Mouse (Mus musculus) CD4-positive, CD25-positive, alpha-beta regulatory T cell, adult 4 months (primary cell): Measurements from ENCODE around the gene Tm9sf2. TPM values are rescaled to one million over a fixed set of nuclear protein-coding genes. Genes with fewer than 3 reads are reported as not detected.
"Not testable (repeated sequence)": the region's sequence is repeated elsewhere in the genome, so short reads cannot be mapped to it uniquely, and the experiment has no call there.

Experiments
- ATAC-seq: one replicate; pipeline ENCODE4 v1.8.0; 2017
- polyA plus RNA-seq, 2 experiments: library from polyadenylated mRNA; unstranded; fragments of 100-300 nt; shearing (Covaris generic); gene quantifications; one replicate each; pipeline ENCODE4 v1.2.1; 2017

The Tm9sf2 gene
- 10 to 100 TPM; 48.3 to 70.6 TPM for polyA plus RNA-seq

DNA sequence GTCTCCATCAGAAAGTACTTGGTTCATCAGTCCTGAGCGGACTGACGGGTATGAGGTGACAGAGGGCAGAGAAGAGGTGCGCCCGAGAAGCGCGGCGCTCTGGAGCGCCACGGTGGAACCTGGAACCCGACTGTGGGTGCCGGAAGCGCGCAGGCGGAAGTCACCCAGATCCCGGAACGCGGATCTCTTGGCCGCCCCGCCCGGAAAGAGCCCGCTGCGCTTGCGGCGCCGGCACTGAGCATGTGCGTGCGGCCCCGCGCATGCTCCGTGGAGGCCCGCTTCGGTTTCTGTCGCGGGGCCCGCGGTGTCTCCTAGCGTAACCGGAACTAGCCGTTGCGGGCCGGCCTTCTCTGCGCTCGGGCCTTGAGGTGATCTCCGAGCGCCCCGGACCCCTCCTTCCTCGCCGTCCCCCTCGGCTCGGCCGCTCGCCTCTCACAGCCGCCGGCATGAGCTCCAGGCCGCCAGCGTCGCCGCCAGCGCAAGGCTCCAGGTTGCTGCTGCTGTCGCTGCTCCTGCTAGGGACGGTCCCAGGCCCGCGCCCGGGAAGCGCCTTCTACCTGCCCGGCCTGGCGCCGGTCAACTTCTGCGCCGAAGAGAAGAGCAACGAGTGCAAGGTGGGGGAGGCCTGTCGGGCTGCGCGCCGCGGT, at the start of gene Tm9sf2:
TSS of gene Tm9sf2 (plus strand) at position 217 of the 647 bp plus-strand sequence.
- ATAC-seq = peak; percentile 77

DNA sequence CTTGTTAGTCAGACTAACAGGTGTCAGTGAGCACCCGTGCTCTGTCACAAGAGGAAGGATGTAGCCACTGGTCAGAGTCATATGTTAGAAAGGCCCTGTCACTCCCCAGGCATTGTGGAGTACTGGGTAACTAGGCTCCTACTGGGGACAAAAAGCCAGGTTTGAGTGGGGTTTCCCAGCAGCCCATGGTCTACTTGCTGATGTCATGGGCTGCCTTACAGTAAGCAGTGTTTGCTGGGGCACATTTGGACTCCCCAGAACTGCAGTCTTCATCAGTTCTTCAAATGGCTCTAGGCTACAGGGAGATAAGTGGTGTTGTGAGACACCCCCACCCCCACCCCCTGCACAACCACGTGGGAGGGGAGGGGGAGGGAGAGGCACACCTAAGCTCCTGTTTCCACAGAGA, 48.9 kb upstream of the Tm9sf2 start:
- ATAC-seq = peak; percentile 48

DNA sequence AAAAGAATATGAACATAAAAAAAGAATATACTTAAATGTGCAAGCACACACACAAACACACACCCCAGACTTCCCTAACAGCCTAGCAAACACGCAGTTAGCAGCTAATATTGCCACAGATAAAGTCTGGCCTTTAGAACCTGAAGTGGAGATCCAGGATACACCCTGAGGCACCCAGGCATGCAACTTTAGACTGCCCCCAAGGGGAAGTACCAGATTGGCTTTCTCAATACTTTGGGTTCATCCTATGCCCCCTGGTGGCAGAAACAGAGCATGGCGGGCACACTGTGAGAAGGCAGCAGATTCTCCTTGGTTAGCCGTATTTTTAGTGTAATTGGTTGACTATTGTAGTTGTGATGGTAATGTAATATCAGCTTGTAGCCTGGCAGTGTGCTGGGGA, 46.2 kb upstream of the Tm9sf2 start:
- ATAC-seq = peak; percentile 59

GRCm38 (mm10) chr14:122061376-122061775, 45.5 kb upstream of the Tm9sf2 start:
- ATAC-seq = no peak

DNA sequence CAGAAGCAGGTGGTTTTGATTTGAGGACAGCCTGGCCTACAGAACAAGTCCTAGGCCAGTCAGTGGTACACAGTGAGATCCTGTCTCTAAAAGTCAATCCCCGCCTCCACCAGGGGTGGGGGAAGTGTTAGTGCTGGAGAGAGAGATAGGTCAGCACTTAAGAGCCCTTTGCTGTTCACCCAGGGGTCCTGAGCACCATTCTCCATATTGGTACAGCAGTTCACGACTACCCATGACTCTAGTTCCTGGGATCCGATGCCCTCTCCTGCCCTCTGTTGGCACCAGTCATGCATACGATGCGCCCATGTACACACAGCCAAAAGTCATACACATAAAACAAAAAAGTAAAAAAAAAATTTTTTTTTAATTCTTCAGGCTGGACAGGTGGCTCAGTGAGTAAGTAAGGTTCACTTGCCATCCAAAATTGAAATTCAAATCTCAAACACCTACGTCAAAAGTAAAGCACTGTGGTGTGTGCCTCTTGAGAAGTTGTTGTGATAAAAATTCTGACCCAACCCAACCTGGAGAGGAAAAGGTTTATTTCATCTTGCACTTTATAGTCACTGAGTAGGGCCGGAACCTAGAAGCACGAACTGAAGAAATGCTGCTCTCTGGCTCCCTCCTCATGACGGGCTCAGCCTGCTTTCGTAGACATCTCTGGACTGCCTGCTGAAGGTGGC, 44.3 kb upstream of the Tm9sf2 start:
- ATAC-seq = no peak

DNA sequence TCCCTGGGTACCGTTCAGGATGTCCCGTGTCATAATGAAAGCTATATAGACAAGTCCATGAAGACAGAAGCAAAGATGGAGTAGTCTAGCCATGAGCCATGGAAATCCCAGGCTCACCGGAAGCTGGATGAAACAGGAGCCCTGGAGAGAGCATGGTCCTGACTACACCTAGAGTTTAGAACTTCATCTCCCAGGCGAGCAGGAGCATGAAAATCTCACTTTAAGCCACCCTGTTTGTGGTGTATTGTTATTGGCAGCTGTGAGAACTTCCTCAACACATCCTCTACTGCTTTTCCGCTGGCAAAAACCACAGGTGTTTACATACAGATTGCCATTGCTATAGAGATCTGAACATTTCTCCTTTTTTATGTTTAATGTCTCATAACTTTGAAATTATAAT, 43.2 kb upstream of the Tm9sf2 start:
- ATAC-seq = peak; percentile 33

- ATAC-seq = peak; percentile 33
Observed at GRCm38 (mm10) chr14:122064519-122064918, 42.3 kb upstream of the Tm9sf2 start.

GRCm38 (mm10) chr14:122066243-122066642, 40.6 kb upstream of the Tm9sf2 start:
- peak; percentile 76 for ATAC-seq

GRCm38 (mm10) chr14:122068036-122068435, 38.8 kb upstream of the Tm9sf2 start:
- ATAC-seq = not testable (repeated sequence)

DNA sequence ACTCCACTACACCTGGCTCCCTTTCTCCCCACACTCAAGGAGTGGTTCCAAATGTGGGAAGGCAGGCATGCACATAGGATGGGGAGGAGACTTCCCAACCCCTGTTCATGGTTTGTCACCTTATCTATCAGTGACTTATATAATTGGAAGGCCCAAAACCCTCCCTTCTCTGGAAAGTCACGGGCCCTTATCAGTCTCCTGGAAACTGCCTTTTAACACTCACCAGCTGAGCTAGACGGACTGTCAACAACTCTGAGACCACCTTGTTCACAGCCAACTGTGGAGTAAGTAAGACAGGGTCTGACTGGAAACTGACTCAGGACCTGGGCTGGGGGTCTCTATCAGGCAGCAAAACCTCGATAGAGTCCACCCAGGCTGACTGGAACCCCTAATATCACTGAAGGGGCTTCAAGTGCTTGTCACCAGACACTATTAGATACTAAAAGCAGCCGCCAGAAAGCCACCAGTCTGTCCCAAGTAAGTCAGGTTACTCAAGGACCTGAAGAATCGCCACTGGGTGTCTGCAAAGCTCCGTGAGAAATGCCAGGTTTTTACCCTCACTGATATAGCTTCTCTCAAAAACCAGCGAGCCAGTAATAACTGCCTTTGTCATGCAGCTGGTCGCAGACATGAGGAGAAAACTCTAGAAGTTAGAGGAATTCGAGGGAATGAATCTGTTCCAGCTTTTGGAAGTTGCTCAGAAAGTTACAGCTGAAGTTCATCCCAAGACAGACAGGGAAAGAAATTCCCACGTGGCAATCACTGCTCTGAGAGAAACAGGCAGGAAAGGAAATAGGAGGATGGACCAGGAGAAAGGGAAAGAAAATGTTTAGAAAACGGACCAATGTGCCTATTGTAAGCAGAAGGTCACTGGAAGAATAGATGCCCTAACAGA, 37.8 kb upstream of the Tm9sf2 start:
- no peak for ATAC-seq

DNA sequence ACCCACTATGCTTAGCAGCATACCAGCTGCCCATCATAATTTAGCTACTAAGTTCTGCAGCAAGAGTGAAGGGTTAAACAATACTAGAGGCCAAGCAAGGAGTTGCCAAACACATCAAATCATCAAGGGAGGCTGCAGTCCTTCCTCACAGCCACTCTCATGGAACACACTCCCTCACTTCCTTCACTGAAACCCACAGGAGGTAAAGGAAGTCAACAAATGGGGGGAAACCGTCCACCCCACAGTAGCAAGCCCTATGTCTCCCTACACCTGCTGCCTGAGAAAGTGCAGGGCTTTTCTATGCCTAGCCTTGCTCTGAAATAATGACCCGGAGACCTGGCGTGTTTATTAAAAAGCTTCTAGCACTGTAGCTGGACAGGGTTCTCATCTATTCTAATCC, 36.9 kb upstream of the Tm9sf2 start:
- no peak for ATAC-seq

GRCm38 (mm10) chr14:122073422-122073821, 33.4 kb upstream of the Tm9sf2 start:
- peak; percentile 91 for ATAC-seq

GRCm38 (mm10) chr14:122074360-122074759, 32.5 kb upstream of the Tm9sf2 start:
- ATAC-seq = no peak

DNA sequence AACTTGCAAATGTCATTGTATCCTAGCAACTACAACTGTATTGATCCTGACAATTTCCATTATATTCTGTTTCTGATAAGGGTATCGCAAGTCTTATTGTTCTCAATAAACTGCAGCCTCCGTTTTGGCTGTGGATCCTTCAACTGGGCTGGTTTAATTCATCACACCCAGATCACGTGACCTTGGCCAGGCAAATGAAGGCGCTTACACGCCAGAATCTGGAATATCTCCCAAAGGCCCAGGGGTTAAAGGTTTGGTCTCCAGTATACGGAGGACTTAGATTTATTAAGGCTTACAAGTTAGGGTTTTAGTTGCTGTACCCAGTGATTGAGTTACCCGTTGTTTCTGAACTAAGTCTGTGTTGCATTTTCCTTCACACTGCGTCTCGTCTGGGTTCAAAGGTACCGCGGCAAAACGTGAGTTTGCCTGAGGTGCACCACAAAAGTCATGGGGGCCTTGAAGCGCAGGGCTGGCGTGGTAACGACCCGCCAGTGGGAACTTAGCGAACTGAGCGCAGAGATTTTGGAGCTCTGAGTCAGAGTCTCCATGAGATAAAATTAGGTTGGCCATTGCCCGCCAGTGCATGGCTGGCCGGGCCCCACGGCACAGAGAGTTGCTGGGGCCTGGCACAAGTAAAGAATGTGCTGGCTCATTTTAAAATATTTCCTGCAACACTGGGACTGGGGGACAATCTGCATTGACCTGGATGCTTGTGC, 31.2 kb upstream of the Tm9sf2 start:
- ATAC-seq = no peak

GRCm38 (mm10) chr14:122077017-122077416, 29.8 kb upstream of the Tm9sf2 start:
- ATAC-seq = no peak

DNA sequence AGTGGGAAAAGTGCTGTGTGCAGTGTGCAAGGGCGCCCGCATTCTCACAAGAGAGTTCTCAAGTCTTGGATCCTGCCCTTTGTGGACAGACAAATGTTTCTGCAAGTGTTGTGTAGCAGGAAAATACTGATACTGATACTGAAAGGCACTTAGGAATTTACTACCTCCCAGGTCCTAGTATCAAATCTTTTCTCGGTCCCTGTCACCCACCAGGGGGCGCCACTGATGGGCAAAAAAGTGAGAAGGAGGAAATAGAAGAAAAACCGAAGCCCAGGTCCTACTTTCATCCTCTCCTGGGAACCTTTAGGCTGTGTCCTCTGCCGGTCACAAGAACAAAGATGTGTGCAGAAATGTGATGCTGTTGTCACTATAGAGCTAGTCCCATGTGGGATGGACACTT, 27.4 kb upstream of the Tm9sf2 start:
- peak; percentile 72 for ATAC-seq

- no peak for ATAC-seq
Observed at GRCm38 (mm10) chr14:122079921-122080320, 26.9 kb upstream of the Tm9sf2 start.

- no peak for ATAC-seq
Observed at GRCm38 (mm10) chr14:122081308-122081707, 25.5 kb upstream of the Tm9sf2 start.

DNA sequence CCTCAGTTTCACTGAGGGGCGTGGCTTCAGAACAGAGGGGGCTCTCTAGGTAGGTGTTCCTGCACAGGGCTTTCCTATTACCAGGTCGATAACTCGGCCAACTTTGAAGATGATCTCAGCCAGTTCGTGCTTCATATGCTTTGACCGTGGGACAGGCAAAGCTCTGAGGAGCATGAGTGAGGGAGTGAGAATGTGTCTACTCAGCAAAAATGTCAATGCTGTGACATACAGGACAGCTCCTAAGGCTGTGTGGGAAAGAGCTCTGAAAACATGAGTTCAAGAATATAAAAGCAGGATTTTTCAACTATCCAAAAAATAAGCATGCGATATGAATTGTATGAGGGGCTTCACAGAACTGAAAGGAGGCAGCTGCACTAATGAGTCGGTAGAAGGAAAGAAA, 23.3 kb upstream of the Tm9sf2 start:
- no peak for ATAC-seq

DNA sequence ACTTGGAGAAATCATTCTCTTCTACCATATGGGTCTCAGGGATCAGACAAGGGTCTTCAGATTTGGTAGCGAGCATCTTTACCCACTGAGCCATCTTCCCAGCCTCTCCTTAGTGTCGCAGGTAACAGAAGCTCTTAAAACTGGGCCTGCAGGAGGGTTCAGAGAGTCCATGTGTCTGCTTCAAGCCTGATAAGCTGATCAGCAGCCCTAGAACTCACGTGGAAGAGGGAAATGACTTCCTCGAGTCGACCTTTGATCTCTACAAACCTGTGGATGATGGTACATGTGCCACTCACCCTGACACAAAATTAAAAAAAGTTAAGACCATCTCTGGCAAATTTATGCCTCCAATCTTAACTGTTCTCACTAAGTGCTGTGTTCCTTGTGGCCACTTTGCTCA, 18.9 kb upstream of the Tm9sf2 start:
- ATAC-seq = no peak

- no peak for ATAC-seq
Observed at GRCm38 (mm10) chr14:122092363-122092762, 14.5 kb upstream of the Tm9sf2 start.

DNA sequence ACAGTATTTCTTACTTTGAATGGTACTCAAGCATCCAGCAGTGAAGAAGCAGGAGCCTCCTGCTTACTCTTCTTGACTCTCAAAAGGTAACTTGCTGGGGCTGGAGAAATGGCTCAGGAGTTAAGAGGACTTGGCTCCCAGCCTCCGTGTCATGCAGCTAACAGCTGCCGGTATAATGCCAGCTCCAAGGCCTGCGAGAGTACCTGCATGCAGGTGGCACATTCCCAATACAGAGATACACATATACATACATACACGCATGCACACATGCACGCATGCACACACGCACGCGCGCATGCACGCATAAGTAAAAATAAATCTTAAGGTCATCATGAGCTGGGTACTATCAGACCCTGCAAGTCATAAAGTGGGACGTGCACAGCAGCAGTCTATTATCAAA, 10.5 kb upstream of the Tm9sf2 start:
- no peak for ATAC-seq

DNA sequence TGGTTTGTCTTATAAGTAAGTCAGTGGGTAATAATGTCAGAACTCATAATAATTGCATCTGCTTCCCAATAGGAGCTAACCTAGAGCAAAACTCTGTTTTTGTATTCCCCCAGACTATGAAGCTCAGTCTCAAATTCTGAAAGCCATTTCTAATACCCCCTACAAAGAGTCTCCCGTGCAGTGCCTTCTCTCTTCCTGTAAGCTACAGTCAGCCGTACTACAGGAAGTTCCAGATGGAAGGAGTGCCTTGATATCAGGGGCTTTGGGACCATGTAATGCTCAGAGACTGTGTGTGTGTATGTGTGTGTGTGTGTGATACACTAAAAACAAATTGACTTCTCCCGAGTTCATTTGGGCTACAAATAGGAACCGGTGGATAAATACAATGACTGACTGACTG, 7.3 kb upstream of the Tm9sf2 start:
- ATAC-seq = no peak
